19 mouse cellular contexts compared by ENCODE assay signal in genomic region chr19:4840848-4841247, GRCm38 (mm10). TPM values are rescaled to one million over a fixed set of nuclear protein-coding genes. Genes with fewer than 3 reads are reported as not detected.
DNase-seq lines count a peak whose midpoint lies in the region; TF ChIP-seq lines count a peak whose summit lies in the region.
"Had no signal": no experiment of that assay in that cellular context is flagged by ENCODE, and none has a peak within 500 bp of the region (broad histone marks: within the 10 kb centered on the region; RNA-seq: fewer than 3 reads in every experiment).

No protein-coding gene starts in this region.

- H3K9ac ChIP-seq in MEL (ENCODE audit: control insufficient read depth, low read depth, low read length, poor library complexity, severe bottlenecking) = no peak overlapping the region

- no peaks in the 10 kb centered on the region for H3K9me3 ChIP-seq in MEL (replicated peaks; ENCODE audit: insufficient read depth, low read length)
- H3K9me3 ChIP-seq: G1E had no signal

- H3K4me1 ChIP-seq in testis, adult 2 months (ENCODE audit: control insufficient read depth, insufficient read depth, low read length) = peaks cover 21% of the 10 kb centered on the region
- H3K4me1 ChIP-seq in MEL (ENCODE audit: control insufficient read depth in 1 of 2, insufficient read depth in 2 of 2, low read length in 2 of 2) = peaks cover 22 to 25% of the 10 kb centered on the region in 2 experiments

- no peak overlapping the region for H3K27ac ChIP-seq in testis, adult 2 months (ENCODE audit: control insufficient read depth, insufficient read depth, low read depth, low read length)
- H3K27ac ChIP-seq in MEL (ENCODE audit: control insufficient read depth, low read depth, low read length) = no peak overlapping the region

- TF ChIP-seq CTCF in testis, adult 2 months (IDR thresholded peaks at IDR 0.05; ENCODE audit: control insufficient read depth, insufficient read depth, insufficient replicate concordance, low read depth, low read length) = no peak
- no peak for TF ChIP-seq CTCF in MEL (IDR thresholded peaks at IDR 0.05 in 2 of 3, conservative IDR thresholded peaks at IDR 0.05 in 1 of 3; ENCODE audit: control insufficient read depth in 1 of 3, insufficient read depth in 1 of 3, low read depth in 2 of 3, low read length in 3 of 3, poor library complexity in 1 of 3, severe bottlenecking in 1 of 3)

- DNase-seq in testis, postnatal 10 days (ENCODE audit: low spot score) = no peak
- DNase-seq in MEL (ENCODE audit: low read depth, low spot score) = peak; percentile 23
- DNase-seq in left cerebral cortex, adult 9 months (ENCODE audit: low spot score in 2 of 2) = no peak
- DNase-seq: adrenal gland, adult 2 months; adrenal gland, adult 8-10 months; adrenal gland, postnatal 10 days; adrenal gland, postnatal 14 days; adrenal gland, postnatal 25 days; adrenal gland, postnatal 36 days; B cell, adult 2 months; cerebellum, adult 11 months; cerebellum, adult 11-12 months; cerebellum, adult 18-20 months; cerebellum, adult 2 months had no signal

- H3K27me3 ChIP-seq in testis, adult 2 months (ENCODE audit: control insufficient read depth, insufficient read depth, low read length) = no peaks in the 10 kb centered on the region
- H3K27me3 ChIP-seq in MEL (ENCODE audit: control insufficient read depth in 1 of 2, insufficient read depth in 2 of 2, low read length in 2 of 2) = no peaks in the 10 kb centered on the region

- H3K36me3 ChIP-seq in testis, adult 2 months (ENCODE audit: control insufficient read depth, insufficient read depth, low read length) = no peaks in the 10 kb centered on the region; the same call in none of the 2 replicates
- H3K36me3 ChIP-seq in MEL (ENCODE audit: control insufficient read depth in 1 of 2, insufficient read depth in 2 of 2, low read length in 2 of 2) = peaks cover 0 to 11% of the 10 kb centered on the region in 2 experiments; a peak in 2 of 4 replicates

- peaks cover 8% of the 10 kb centered on the region for H3K79me2 ChIP-seq in MEL (ENCODE audit: control insufficient read depth, insufficient read depth, low read length, poor library complexity)

- no peak for TF ChIP-seq RAD21 in MEL (IDR thresholded peaks at IDR 0.05; ENCODE audit: low read depth, low read length)

- H3K4me3 ChIP-seq in testis, adult 2 months (ENCODE audit: control insufficient read depth, low read depth, low read length) = peak overlapping the region; percentile 83
- H3K4me3 ChIP-seq in MEL (ENCODE audit: control insufficient read depth in 1 of 2, insufficient read depth in 1 of 2, low read depth in 2 of 2, low read length in 2 of 2) = peak overlapping the region; percentile 61 to 91; a peak in 3 of 4 replicates

- peak; percentile 59 to 66 for TF ChIP-seq EP300 in MEL (IDR thresholded peaks at IDR 0.05; ENCODE audit: low read depth in 1 of 2, low read length in 2 of 2)

- TF ChIP-seq POLR2A in testis, adult 2 months (IDR thresholded peaks at IDR 0.05; ENCODE audit: control insufficient read depth, low read depth, low read length) = no peak
- TF ChIP-seq POLR2A in MEL (IDR thresholded peaks at IDR 0.05; ENCODE audit: control insufficient read depth in 1 of 2, insufficient read depth in 1 of 2, low read depth in 1 of 2, low read length in 2 of 2, poor library complexity in 1 of 2) = no peak

TF ChIP-seq in MEL, 35 proteins besides CTCF, POLR2A, EP300 and RAD21:
- TF ChIP-seq RCOR1 (IDR thresholded peaks at IDR 0.05; ENCODE audit: low read depth, low read length) (peak; percentile 48; the same call in 1 of the 2 replicates), ZC3H11A (IDR thresholded peaks at IDR 0.05; ENCODE audit: low read depth, low read length) (no peak), CHD2 (IDR thresholded peaks at IDR 0.05; ENCODE audit: low read length) (no peak), GABPA (IDR thresholded peaks at IDR 0.05; ENCODE audit: low read depth, low read length) (0 out of 2 replicates have a peak, but pooled peaks have one; percentile 28), GATA1 (IDR thresholded peaks at IDR 0.05; ENCODE audit: low read depth, low read length) (peak; percentile 85), NRF1 (IDR thresholded peaks at IDR 0.05; ENCODE audit: insufficient read depth, low read depth, low read length, poor library complexity, severe bottlenecking) (no peak), MYB (IDR thresholded peaks at IDR 0.05; ENCODE audit: low read depth, low read length) (0 out of 2 replicates have a peak, but pooled peaks have one; percentile 23), MYC (IDR thresholded peaks at IDR 0.05; ENCODE audit: low read depth, low read length) (0 out of 2 replicates have a peak, but pooled peaks have one; percentile 35), TCF12 (IDR thresholded peaks at IDR 0.05; ENCODE audit: low read depth, low read length) (peak; percentile 45; the same call in 1 of the 2 replicates), MXI1 (IDR thresholded peaks at IDR 0.05; ENCODE audit: low read depth, low read length) (peak; percentile 50; the same call in 1 of the 2 replicates), HCFC1 (IDR thresholded peaks at IDR 0.05; ENCODE audit: low read depth, low read length) (no peak), ETS1 (IDR thresholded peaks at IDR 0.05; ENCODE audit: low read depth, low read length) (peak; percentile 37)

RNA-seq across cellular contexts. Expression of gene Ccdc87, which starts 1.7 kb away (rescaled TPM):
- 39.4 and 40.3 TPM in 2 replicates for polyA plus RNA-seq in testis, adult 2 months (2012; rRNA removed)
- 0.04 TPM in 1 of 2 replicates, not detected in the other for total RNA-seq in MEL (2012; rRNA removed)
- under 1 TPM in 1 of 2 experiments, not detected in 1; 0.06 TPM for polyA plus RNA-seq in MEL (2012; ENCODE audit: insufficient read depth in 1 of 2, insufficient read length in 2 of 2, low read depth in 1 of 2, low replicate concordance in 2 of 2, missing spikeins in 1 of 2)
- total RNA-seq: CH12.LX had no signal
- polyA plus RNA-seq: activated CD4-positive, CD25-positive, alpha-beta regulatory T cell, adult 4 months; CD4-positive, CD25-positive, alpha-beta regulatory T cell, adult 4 months; G1E had no signal

RNA-seq across cellular contexts. Expression of gene Ccs, which starts 1.7 kb away (rescaled TPM):
- 57.9 and 66.4 TPM in 2 replicates for polyA plus RNA-seq in testis, adult 2 months (2012; rRNA removed)
- 43.3 and 48.3 TPM in 2 replicates for total RNA-seq in MEL (2012; rRNA removed)
- polyA plus RNA-seq in MEL (2012; ENCODE audit: insufficient read depth in 1 of 2, insufficient read length in 2 of 2, low read depth in 1 of 2, low replicate concordance in 2 of 2, missing spikeins in 1 of 2) = 10 to 100 TPM in 1 of 2 experiments, not detected in 1; 56.6 TPM

RNA-seq across cellular contexts. Expression of gene Ctsf, which starts 14.1 kb away (rescaled TPM):
- polyA plus RNA-seq in testis, adult 2 months (2012; rRNA removed) = 32.4 and 35.7 TPM in 2 replicates
- not detected in 2 replicates for total RNA-seq in MEL (2012; rRNA removed)
- not detected for polyA plus RNA-seq in MEL (2012; ENCODE audit: insufficient read depth in 1 of 2, insufficient read length in 2 of 2, low read depth in 1 of 2, low replicate concordance in 2 of 2, missing spikeins in 1 of 2)
- total RNA-seq: CH12.LX had no signal

RNA-seq across cellular contexts. Expression of gene Rbm14, which starts 29.4 kb away (rescaled TPM):
- polyA plus RNA-seq in testis, adult 2 months (2012; rRNA removed) = 44.0 and 45.7 TPM in 2 replicates
- 44.7 and 49.0 TPM in 2 replicates for total RNA-seq in MEL (2012; rRNA removed)
- 10 to 100 TPM in 1 of 2 experiments, not detected in 1; 82.3 TPM for polyA plus RNA-seq in MEL (2012; ENCODE audit: insufficient read depth in 1 of 2, insufficient read length in 2 of 2, low read depth in 1 of 2, low replicate concordance in 2 of 2, missing spikeins in 1 of 2)

RNA-seq across cellular contexts. Expression of gene Gm21992, which starts 29.4 kb away (rescaled TPM):
- 5.9 and 9.4 TPM in 2 replicates for polyA plus RNA-seq in testis, adult 2 months (2012; rRNA removed)
- 10.6 and 10.8 TPM in 2 replicates for total RNA-seq in MEL (2012; rRNA removed)
- polyA plus RNA-seq in MEL (2012; ENCODE audit: insufficient read depth in 1 of 2, insufficient read length in 2 of 2, low read depth in 1 of 2, low replicate concordance in 2 of 2, missing spikeins in 1 of 2) = 10 to 100 TPM in 1 of 2 experiments, not detected in 1; 21.9 TPM

Comparison
In these comparisons a context has a peak if more than half of its experiments do, and no peak if none do; other contexts are left out.
1. RNA of gene Ccdc87, which starts 1.7 kb away (polyA plus RNA-seq): 39.4 to 40.3 TPM in testis, adult 2 months; 0.06 TPM in MEL; every median in the first group is over 10 times any median in the second.
2. RNA of gene Ctsf, which starts 14.1 kb away (polyA plus RNA-seq): 32.4 to 35.7 TPM in testis, adult 2 months; not detected in MEL; every median in the first group is over 10 times any median in the second.